Comparison of ENCODE assay signal across 8 mouse cellular contexts in the genomic region with DNA sequence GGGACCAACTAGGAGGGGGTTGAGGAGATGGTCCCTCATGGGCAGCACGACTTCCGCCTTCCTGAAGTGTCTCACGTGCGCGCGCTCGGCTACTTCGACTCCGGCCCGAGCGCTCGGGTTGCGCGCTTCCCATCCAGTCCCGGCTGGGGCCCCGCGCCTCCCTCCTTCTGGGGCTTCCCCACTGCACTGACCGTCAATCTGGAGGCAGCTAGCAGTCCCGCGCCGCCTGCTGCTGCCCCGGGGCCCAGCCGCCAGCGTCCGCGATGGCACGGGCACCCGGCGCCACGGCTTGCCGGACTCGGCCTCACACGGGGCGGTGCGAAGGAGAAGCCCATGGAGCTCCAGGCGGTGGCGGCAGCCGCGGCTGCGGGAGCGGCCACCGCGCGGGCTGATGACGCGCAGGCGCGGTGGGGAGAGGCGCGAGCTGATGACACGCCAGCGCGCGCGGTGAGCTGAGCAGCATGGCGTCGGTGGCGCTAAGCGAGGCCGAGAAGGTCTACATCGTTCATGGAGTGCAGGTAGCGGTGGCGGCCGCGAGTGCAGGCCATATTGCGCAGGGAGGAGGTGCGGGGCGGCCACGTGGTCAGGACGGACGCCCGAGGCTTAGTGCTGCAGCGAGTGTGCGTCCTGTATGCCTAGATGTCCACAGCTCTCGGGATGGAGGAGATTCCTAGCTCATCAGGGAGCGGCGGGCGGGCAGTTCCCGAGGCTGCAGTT. TPM values are rescaled to one million over a fixed set of nuclear protein-coding genes. Genes with fewer than 3 reads are reported as not detected.
DNase-seq lines count a peak whose midpoint lies in the region; ATAC-seq and TF ChIP-seq lines count a peak whose summit lies in the region.

Zdhhc3 (minus strand) TSS at position 401 of the 717 bp plus-strand sequence.
Exosc7 (plus strand) TSS at position 411 of the 717 bp plus-strand sequence.

- no peak for TF ChIP-seq CTCF in G1E (IDR thresholded peaks at IDR 0.05; ENCODE audit: low read depth, low read length)
- peak; percentile 27 for TF ChIP-seq CTCF in forebrain, postnatal 0 days (IDR thresholded peaks at IDR 0.05; ENCODE audit: low read depth)

- H3K4me2 ChIP-seq in forebrain, postnatal 0 days (ENCODE audit: low read depth): peak within 1 kb of the TSS; percentile 87
- peak within 1 kb of the TSS; percentile 86 for H3K4me2 ChIP-seq in lung, embryonic 15.5 days

- H3K4me1 ChIP-seq in G1E (ENCODE audit: insufficient read depth, low read depth, low read length): peaks cover 55% of the 10 kb centered on the region
- 0 out of 2 replicates have a peak, but pooled peaks cover 3% of the 10 kb centered on the region for H3K4me1 ChIP-seq in forebrain, postnatal 0 days (ENCODE audit: insufficient read depth)
- H3K4me1 ChIP-seq in lung, embryonic 15.5 days: peaks cover 28% of the 10 kb centered on the region

- H3K27me3 ChIP-seq in G1E (ENCODE audit: insufficient read depth, low read length): no peaks in the 10 kb centered on the region
- no peaks in the 10 kb centered on the region for H3K27me3 ChIP-seq in forebrain, postnatal 0 days (ENCODE audit: insufficient read depth, low read length)
- H3K27me3 ChIP-seq in lung, embryonic 15.5 days: no peaks in the 10 kb centered on the region

- peaks cover 64% of the 10 kb centered on the region for H3K36me3 ChIP-seq in G1E (replicated peaks)
- 0 out of 2 replicates have a peak, but pooled peaks cover 2% of the 10 kb centered on the region for H3K36me3 ChIP-seq in forebrain, postnatal 0 days (ENCODE audit: insufficient read depth)
- peaks cover 13% of the 10 kb centered on the region; the same call in 1 of the 2 replicates for H3K36me3 ChIP-seq in lung, embryonic 15.5 days

- ATAC-seq in G1E (ENCODE audit: extremely low read depth, insufficient number of reproducible peaks, low FRiP score, poor library complexity, severe bottlenecking): peak; percentile 51
- ATAC-seq in forebrain, postnatal 0 days: peak; percentile 96
- peak; percentile 95 for ATAC-seq in lung, embryonic 15.5 days (ENCODE audit: borderline replicate concordance, extremely low read depth, low FRiP score, low TSS enrichment)

- peak; percentile 88 for DNase-seq in G1E (ENCODE audit: low spot score)
- peak; percentile 81 to 96 for DNase-seq in cerebellum, adult 18-20 months
- DNase-seq in forebrain, postnatal 0 days: peak; percentile 97
- peak; percentile 87 for DNase-seq in heart, postnatal 4 days
- DNase-seq in layer of hippocampus, adult 8-10 months (ENCODE audit: low spot score in 2 of 2): peak; percentile 81 to 85
- DNase-seq in ovary, adult 18-20 months (ENCODE audit: low spot score): peak; percentile 76
- peak; percentile 91 for DNase-seq in thymus, postnatal 0 days (ENCODE audit: low spot score)

- peak within 1 kb of the TSS; percentile 94 for H3K4me3 ChIP-seq in G1E (ENCODE audit: low read depth, low read length)
- peak within 1 kb of the TSS; percentile 99 for H3K4me3 ChIP-seq in forebrain, postnatal 0 days (ENCODE audit: low read depth, low read length)
- H3K4me3 ChIP-seq in lung, embryonic 15.5 days: peak within 1 kb of the TSS; percentile 93

- H3K9ac ChIP-seq in forebrain, postnatal 0 days: peak within 1 kb of the TSS; percentile 95
- peak within 1 kb of the TSS; percentile 96 for H3K9ac ChIP-seq in lung, embryonic 15.5 days

- H3K27ac ChIP-seq in forebrain, postnatal 0 days (ENCODE audit: low read depth, low read length): peak within 1 kb of the TSS; percentile 95
- peak within 1 kb of the TSS; percentile 97 for H3K27ac ChIP-seq in lung, embryonic 15.5 days

- H3K9me3 ChIP-seq in G1E (replicated peaks): no peaks in the 10 kb centered on the region
- no peaks in the 10 kb centered on the region for H3K9me3 ChIP-seq in forebrain, postnatal 0 days (ENCODE audit: low read length)
- no peaks in the 10 kb centered on the region for H3K9me3 ChIP-seq in lung, embryonic 15.5 days

- under 1% methylated on average over 78 of the region's 79 CpGs for WGBS in forebrain, postnatal 0 days
- WGBS in lung, embryonic 15.5 days: under 1% methylated on average over 74 of the region's 79 CpGs

RNA-seq across cellular contexts. Expression of gene Zdhhc3, which starts in this region (rescaled TPM):
- total RNA-seq in G1E (2014; fragmentation: Nextera tagmentation) (55.3 and 55.5 TPM in 2 replicates), G1E (2017) (34.3 and 46.8 TPM in 2 replicates)
- 83.3 and 91.1 TPM in 2 replicates for polyA plus RNA-seq in G1E (2012)
- 68.9 and 75.5 TPM in 2 replicates for total RNA-seq in forebrain, postnatal 0 days (2014; rRNA removed)
- polyA plus RNA-seq in forebrain, postnatal 0 days (2015; fragmentation: Nextera tagmentation; extraction: Ambion mirVana): 75.7 and 85.3 TPM in 2 replicates
- total RNA-seq in heart, postnatal 4 days (2021): 10 to 100 TPM; 53.4 to 54.4 TPM
- total RNA-seq in layer of hippocampus, adult 8-10 months (2022): 10 to 100 TPM; 57.6 to 60.7 (median 59.0) TPM
- polyA plus RNA-seq in lung, embryonic 15.5 days (2015; fragmentation: Nextera tagmentation; extraction: Ambion mirVana): 70.2 and 73.1 TPM in 2 replicates
- polyA plus RNA-seq in thymus, postnatal 0 days (2015; fragmentation: Nextera tagmentation; extraction: Ambion mirVana): 48.6 and 49.2 TPM in 2 replicates

RNA-seq across cellular contexts. Expression of gene Exosc7, which starts in this region (rescaled TPM):
- 40.3 and 45.4 TPM in 2 replicates for total RNA-seq in G1E (2014; fragmentation: Nextera tagmentation)
- total RNA-seq in G1E (2017): 84.5 and 95.8 TPM in 2 replicates
- polyA plus RNA-seq in G1E (2012): 8.7 and 17.8 TPM in 2 replicates
- 40.3 and 47.5 TPM in 2 replicates for total RNA-seq in forebrain, postnatal 0 days (2014; rRNA removed)
- polyA plus RNA-seq in forebrain, postnatal 0 days (2015; fragmentation: Nextera tagmentation; extraction: Ambion mirVana): 64.1 and 65.0 TPM in 2 replicates
- total RNA-seq in heart, postnatal 4 days (2021): 10 to 100 TPM; 36.3 to 36.9 TPM
- 10 to 100 TPM; 41.0 to 52.4 (median 46.1) TPM for total RNA-seq in layer of hippocampus, adult 8-10 months (2022)
- polyA plus RNA-seq in lung, embryonic 15.5 days (2015; fragmentation: Nextera tagmentation; extraction: Ambion mirVana): 117 and 124 TPM in 2 replicates
- polyA plus RNA-seq in thymus, postnatal 0 days (2015; fragmentation: Nextera tagmentation; extraction: Ambion mirVana): 112 and 121 TPM in 2 replicates

Comparison
In these comparisons a context has a peak if more than half of its experiments do, and no peak if none do; other contexts are left out.
1. Peak in every context shown above with its lines: DNase-seq, ATAC-seq, H3K4me3 ChIP-seq and H3K27ac ChIP-seq.